10 mouse cellular contexts compared by ENCODE assay signal in the genomic region with DNA sequence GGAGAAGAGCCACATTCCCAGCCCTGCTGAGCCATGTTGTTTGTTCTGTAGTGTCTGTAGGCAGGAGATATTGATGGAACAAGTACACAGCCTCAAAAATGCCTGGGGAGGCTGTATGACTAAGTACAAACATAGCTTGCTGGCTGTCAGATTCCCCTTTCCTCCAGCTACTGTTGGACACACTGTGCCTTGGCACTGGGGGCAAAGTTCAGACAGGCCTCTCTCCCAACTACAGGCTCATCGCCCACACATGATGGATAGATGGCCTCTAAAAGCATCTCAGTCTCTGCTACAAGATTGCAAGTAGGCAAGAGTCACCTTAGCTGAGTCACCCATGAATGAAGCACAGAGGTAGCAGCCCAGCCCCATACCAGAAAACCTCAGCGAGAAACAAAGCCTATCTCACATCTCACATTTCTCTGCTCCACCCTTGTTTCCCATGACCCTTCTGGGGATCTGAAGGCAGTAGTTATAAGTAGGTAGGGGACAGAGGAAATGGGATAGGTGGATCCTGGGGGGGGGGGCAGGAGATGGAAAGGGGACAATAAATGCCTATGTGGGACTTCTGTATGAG.
DNase-seq lines count a peak whose midpoint lies in the region; ATAC-seq lines count a peak whose summit lies in the region.
"Had no signal": no experiment of that assay in that cellular context is flagged by ENCODE, and none has a peak within 500 bp of the region (broad histone marks: within the 10 kb centered on the region; RNA-seq: fewer than 3 reads in every experiment).

No protein-coding gene starts in this region.

- H3K4me1 ChIP-seq in neural tube, embryonic 15.5 days: no peaks in the 10 kb centered on the region
- H3K4me1 ChIP-seq: limb, embryonic 15.5 days had no signal

- no peaks in the 10 kb centered on the region for H3K36me3 ChIP-seq in neural tube, embryonic 15.5 days

- no peak overlapping the region for H3K4me3 ChIP-seq in neural tube, embryonic 15.5 days (replicated peaks)
- H3K4me3 ChIP-seq: limb, embryonic 15.5 days had no signal

- H3K27ac ChIP-seq in neural tube, embryonic 15.5 days (replicated peaks): no peak overlapping the region
- H3K27ac ChIP-seq: limb, embryonic 15.5 days had no signal

- no peak overlapping the region for H3K9ac ChIP-seq in neural tube, embryonic 15.5 days (replicated peaks)
- H3K9ac ChIP-seq: limb, embryonic 15.5 days had no signal

- WGBS in neural tube, embryonic 15.5 days: 89% methylated on average over 2 of the region's 2 CpGs

- ATAC-seq in neural tube, embryonic 15.5 days (ENCODE audit: low FRiP score): no peak

- H3K4me2 ChIP-seq in neural tube, embryonic 15.5 days: no peak overlapping the region
- H3K4me2 ChIP-seq: limb, embryonic 15.5 days had no signal

- H3K27me3 ChIP-seq in neural tube, embryonic 15.5 days (replicated peaks): no peaks in the 10 kb centered on the region
- H3K27me3 ChIP-seq: limb, embryonic 15.5 days had no signal

- peak; percentile 47 for DNase-seq in kidney, adult 18-20 months
- no peak for DNase-seq in kidney, postnatal 4 days
- DNase-seq in urinary bladder, postnatal 36 days (ENCODE audit: low spot score in 2 of 2): peak; percentile 32 to 68
- no peak for DNase-seq in urinary bladder, postnatal 4 days (ENCODE audit: low spot score in 2 of 2)
- peak; percentile 69 to 72 for DNase-seq in kidney, postnatal 36 days
- no peak for DNase-seq in retina, embryonic 14.5 days (ENCODE audit: low spot score)
- DNase-seq: adrenal gland, postnatal 10 days; cerebellum, postnatal 14 days had no signal

- H3K9me3 ChIP-seq in neural tube, embryonic 15.5 days (replicated peaks): no peaks in the 10 kb centered on the region
- H3K9me3 ChIP-seq: limb, embryonic 15.5 days had no signal

Comparison
In these comparisons a context has a peak if more than half of its experiments do, and no peak if none do; other contexts are left out.
1. DNase-seq: peak in kidney, adult 18-20 months (single experiment), urinary bladder, postnatal 36 days (2 of 2) and kidney, postnatal 36 days (2 of 2); none in kidney, postnatal 4 days (0 of 2), urinary bladder, postnatal 4 days (0 of 2) and retina, embryonic 14.5 days (single experiment).